Mouse (Mus musculus) midbrain, postnatal 0 days (tissue): Measurements from ENCODE around the gene Man1b1. TPM values are rescaled to one million over a fixed set of nuclear protein-coding genes. Genes with fewer than 3 reads are reported as not detected.

Source experiments
- ATAC-seq: fragments of 200-750 bp; cut with Nextera tagmentation; 2 replicates; pipeline ENCODE4 v1.8.0; 2017; ENCODE audit warnings: moderate number of reproducible peaks, mild to moderate bottlenecking, moderate TSS enrichment, moderate library complexity; ENCODE audit not compliant: low FRiP score
- DNase-seq: peaks from one replicate; pipeline ENCODE4 v3.0.0-alpha.2; 2015; ENCODE audit warnings: low spot score
- H3K27ac ChIP-seq: fragments of 300-500 bp; sonication (generic); 2 replicates; pipeline ENCODE4 v1.5.1; 2014; ENCODE audit warnings: low read depth, mild to moderate bottlenecking, low read length, mixed read lengths
- H3K27me3 ChIP-seq: fragments of 300-500 bp; sonication (generic); 2 replicates; pipeline ENCODE4 v1.6.1; 2014; ENCODE audit warnings: low read length, control low read depth, mixed read lengths; ENCODE audit not compliant: insufficient read depth
- H3K36me3 ChIP-seq: fragments of 300-500 bp; sonication (generic); 2 replicates; pipeline ENCODE4 v1.6.1; 2014; ENCODE audit warnings: low read length, control low read depth, mixed read lengths; ENCODE audit not compliant: insufficient read depth
- H3K4me1 ChIP-seq: fragments of 300-500 bp; sonication (generic); 2 replicates; pipeline ENCODE4 v1.6.1; 2014; ENCODE audit warnings: mild to moderate bottlenecking, control low read depth, antibody characterized with exemption, low read length, mixed read lengths; ENCODE audit not compliant: insufficient read depth
- H3K4me2 ChIP-seq: fragments of 300-500 bp; sonication (generic); 2 replicates; pipeline ENCODE4 v1.6.1; 2014; ENCODE audit warnings: low read depth, mild to moderate bottlenecking, low read length, mixed read lengths; ENCODE audit not compliant: poor library complexity, severe bottlenecking
- H3K4me3 ChIP-seq: fragments of 300-500 bp; sonication (generic); 2 replicates; pipeline ENCODE4 v1.5.1; 2014; ENCODE audit warnings: low read depth, mild to moderate bottlenecking, low read length, moderate library complexity
- H3K9ac ChIP-seq: fragments of 300-500 bp; sonication (generic); replicated peaks from 2 replicates; pipeline ENCODE4 v1.6.1; 2014; ENCODE audit warnings: mild to moderate bottlenecking, low read length, moderate library complexity, mixed read lengths; ENCODE audit not compliant: poor library complexity, severe bottlenecking
- H3K9me3 ChIP-seq: fragments of 300-500 bp; sonication (generic); 2 replicates; pipeline ENCODE4 v1.6.1; 2016; ENCODE audit warnings: low read length, control low read depth
- CTCF ChIP-seq: IDR thresholded peaks from 2 replicates; pipeline ENCODE4 v1.5.1; 2016; ENCODE audit warnings: antibody characterized with exemption, mild to moderate bottlenecking
- WGBS: fragments of 180-500 bp; shearing (Covaris S2); extraction: QIAGEN DNeasy Blood & Tissue Kit; methylation state at CpG from one replicate; pipeline ENCODE4 v1.1.7; 2014; 5-methylcytosine and 5-hydroxymethylcytosine counted together
- polyA plus RNA-seq: library from polyadenylated mRNA; unstranded; fragments of >200 nt; fragmentation: Nextera tagmentation; extraction: Ambion mirVana; gene quantifications from 2 replicates; pipeline ENCODE4 v1.2.1, GENCODE M21; 2015
- total RNA-seq: library from RNA; depleted of rRNA; stranded (reverse); fragments of >200 nt; gene quantifications from 2 replicates; pipeline ENCODE4 v1.2.3, GENCODE M21; 2014

Man1b1 gene
- total and polyA plus RNA-seq, 2 experiments from 2014 or later: 53.1 to 60.0 TPM

DNA sequence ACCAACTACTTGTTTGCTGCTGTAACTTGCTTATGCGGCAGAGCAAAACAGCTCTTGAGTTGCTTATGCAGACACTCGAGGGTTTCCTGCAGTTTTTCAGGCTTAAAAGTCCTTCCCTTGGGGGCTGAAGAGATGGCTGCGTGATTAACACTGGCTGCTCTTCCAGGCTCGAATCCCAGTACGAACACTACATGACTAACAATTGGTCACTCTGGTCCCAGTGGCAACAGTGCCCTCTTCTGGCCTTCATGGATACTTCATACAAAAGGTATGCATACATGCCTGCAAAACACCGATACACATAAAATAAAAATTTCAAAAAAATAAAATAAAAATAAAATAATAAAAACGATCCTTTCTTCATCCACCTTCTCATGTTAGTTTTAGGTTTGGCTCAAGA lies 3.7 kb upstream of the Man1b1 start:
- Histone ChIP-seq H3K4me3 (no peak overlapping the region), H3K9me3 (no peaks in the 10 kb centered on the region), H3K4me1 (peaks cover 4% of the 10 kb centered on the region; the same call in 1 of the 2 replicates), H3K27ac (no peak overlapping the region), H3K36me3 (no peaks in the 10 kb centered on the region), H3K4me2 (no peak overlapping the region), H3K27me3 (no peaks in the 10 kb centered on the region), H3K9ac (no peak overlapping the region)
- 31% methylated on average over 7 of the region's 7 CpGs for WGBS
- ATAC-seq (no peak), DNase-seq (peak; percentile 69)
- peak; percentile 75 for TF ChIP-seq CTCF

DNA sequence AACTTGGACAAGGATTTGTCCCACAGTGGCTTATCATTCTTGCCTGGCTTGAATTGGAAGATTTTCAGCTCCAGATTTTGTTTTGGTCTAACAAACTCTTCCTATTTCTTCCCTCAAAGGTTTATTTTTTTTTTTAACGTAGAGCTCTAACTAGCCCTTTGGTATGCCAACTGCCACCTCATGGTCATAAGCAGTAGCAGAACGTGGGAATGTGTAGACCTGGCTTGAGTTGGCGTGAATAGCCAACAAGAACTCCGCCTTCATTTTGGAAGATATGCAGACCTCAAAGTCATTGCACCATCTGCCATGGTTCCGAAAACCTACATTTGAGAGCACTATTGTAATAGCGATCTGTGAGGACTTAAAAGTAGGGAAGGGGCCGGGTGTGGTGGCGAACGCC lies 668 bp upstream of the Man1b1 start:
- Histone ChIP-seq H3K9ac (no peak overlapping the region), H3K4me3 (peak overlapping the region; percentile 90), H3K36me3 (peaks cover 19% of the 10 kb centered on the region), H3K27ac (no peak overlapping the region), H3K27me3 (no peaks in the 10 kb centered on the region), H3K4me2 (peak overlapping the region; percentile 87), H3K9me3 (no peaks in the 10 kb centered on the region), H3K4me1 (peaks cover 7% of the 10 kb centered on the region; the same call in 1 of the 2 replicates)
- 58% methylated on average over 9 of the region's 9 CpGs for WGBS
- peak; percentile 27; the same call in 1 of the 2 replicates for TF ChIP-seq CTCF
- no peak for DNase-seq
- ATAC-seq: no peak

DNA sequence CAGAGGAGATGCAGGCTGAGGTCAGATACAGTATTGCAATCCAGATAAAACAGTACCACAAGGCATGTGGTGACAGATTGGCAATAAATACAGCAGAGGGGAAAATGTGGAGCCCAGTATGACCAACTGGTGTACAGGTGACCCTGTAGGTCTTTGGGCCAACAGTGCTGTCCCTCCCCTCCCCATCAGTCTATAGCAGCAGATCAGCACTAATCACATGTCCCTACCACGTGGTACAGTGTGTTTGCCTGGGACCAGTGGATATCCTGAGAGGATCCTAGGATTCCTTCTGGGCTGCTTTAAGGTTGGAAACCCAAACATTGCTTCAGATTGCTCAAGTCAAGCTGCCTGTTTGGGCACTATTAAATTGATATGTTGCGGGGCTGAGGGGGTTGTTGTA lies 1.4 kb downstream of the Man1b1 start:
- 91% methylated on average over 2 of the region's 2 CpGs for WGBS

DNA sequence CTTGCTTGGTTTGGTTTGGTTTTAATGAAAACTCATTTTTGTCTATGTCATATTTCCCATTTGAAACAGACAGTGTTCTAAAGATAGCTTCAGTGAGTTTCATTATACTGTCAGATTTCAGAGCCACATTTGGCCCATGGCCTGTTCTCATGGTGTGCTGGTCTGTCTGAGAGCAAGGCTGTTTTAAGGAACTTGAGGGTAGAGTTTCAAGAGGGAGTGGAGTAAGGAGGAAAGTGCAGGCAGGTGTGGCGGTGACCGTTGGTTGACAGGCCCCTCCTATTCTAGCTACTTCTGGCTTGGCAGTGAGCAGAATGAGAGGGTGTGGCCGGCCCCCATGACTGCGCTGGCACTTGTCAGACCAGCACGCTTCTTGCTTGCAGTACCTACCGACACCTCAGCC lies 6.2 kb downstream of the Man1b1 start:
- Histone ChIP-seq H3K4me2 (no peak overlapping the region), H3K27me3 (no peaks in the 10 kb centered on the region), H3K4me3 (no peak overlapping the region), H3K36me3 (peaks cover 63% of the 10 kb centered on the region), H3K9me3 (no peaks in the 10 kb centered on the region), H3K27ac (no peak overlapping the region), H3K9ac (no peak overlapping the region), H3K4me1 (peaks cover 5% of the 10 kb centered on the region; the same call in 1 of the 2 replicates)
- WGBS: 97% methylated on average over 6 of the region's 6 CpGs
- no peak for ATAC-seq
- no peak for TF ChIP-seq CTCF
- DNase-seq: no peak

More for the DNA sequence above, 1.4 kb downstream of the Man1b1 start:
- ATAC-seq (no peak), DNase-seq (no peak)
- no peaks in the 10 kb centered on the region for H3K27me3 ChIP-seq
- no peak overlapping the region for H3K27ac ChIP-seq
- TF ChIP-seq CTCF: no peak
- peak overlapping the region; percentile 84 for H3K9ac ChIP-seq
- H3K4me1 ChIP-seq: peaks cover 7% of the 10 kb centered on the region; the same call in 1 of the 2 replicates
- peak overlapping the region; percentile 87 for H3K4me2 ChIP-seq
- no peaks in the 10 kb centered on the region for H3K9me3 ChIP-seq
- H3K36me3 ChIP-seq: peaks cover 38% of the 10 kb centered on the region
- H3K4me3 ChIP-seq: peak overlapping the region; percentile 90

DNA sequence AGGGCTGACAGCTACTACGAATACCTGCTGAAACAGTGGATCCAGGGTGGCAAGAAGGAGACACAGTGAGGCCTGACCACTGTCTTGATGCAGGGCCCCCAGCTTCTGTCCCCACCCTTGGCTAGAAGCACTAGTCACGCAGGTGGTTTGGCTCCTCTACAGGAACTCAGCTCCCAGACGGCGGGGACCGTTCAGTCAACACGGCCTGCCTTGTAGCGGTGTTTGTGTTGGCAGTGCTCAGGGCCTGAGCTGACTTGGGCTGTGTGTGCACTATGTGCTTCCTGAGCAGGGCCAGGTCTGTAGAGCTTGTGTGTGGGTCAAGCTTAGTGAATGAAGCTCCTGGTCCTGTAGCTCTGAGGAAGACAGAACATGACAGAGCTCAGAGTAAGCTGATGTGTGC lies 16.0 kb downstream of the Man1b1 start:
- no peak overlapping the region for H3K4me3 ChIP-seq
- H3K27ac ChIP-seq: no peak overlapping the region
- no peak overlapping the region for H3K4me2 ChIP-seq
- no peak for TF ChIP-seq CTCF
- H3K4me1 ChIP-seq: no peaks in the 10 kb centered on the region
- no peak for DNase-seq
- peaks cover 81% of the 10 kb centered on the region for H3K36me3 ChIP-seq
- no peak overlapping the region for H3K9ac ChIP-seq
- WGBS: 91% methylated on average over 7 of the region's 7 CpGs
- no peak for ATAC-seq
- no peaks in the 10 kb centered on the region for H3K27me3 ChIP-seq
- no peaks in the 10 kb centered on the region for H3K9me3 ChIP-seq

DNA sequence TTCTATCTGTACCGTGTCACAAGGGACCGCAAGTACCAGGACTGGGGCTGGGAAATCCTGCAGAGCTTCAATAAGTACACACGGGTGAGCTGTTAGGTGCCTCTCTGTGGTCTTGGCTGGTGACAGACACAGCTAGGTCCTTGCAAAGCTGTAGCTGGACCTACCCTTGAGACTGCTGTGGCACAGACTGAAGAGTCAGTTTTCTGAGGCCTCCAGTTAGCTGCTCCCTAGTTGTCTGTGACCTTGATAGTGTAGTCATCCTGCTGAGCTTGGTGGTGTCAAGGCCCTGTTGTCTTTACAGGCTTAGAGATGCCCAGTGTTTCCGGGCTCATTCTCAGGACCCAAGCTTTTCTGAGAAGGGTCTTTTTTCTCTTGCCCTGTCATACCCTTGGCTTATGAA lies 17.4 kb downstream of the Man1b1 start:
- DNase-seq (no peak), ATAC-seq (no peak)
- no peak for TF ChIP-seq CTCF
- Histone ChIP-seq H3K36me3 (peaks cover 73% of the 10 kb centered on the region), H3K4me1 (no peaks in the 10 kb centered on the region), H3K27me3 (no peaks in the 10 kb centered on the region), H3K27ac (no peak overlapping the region), H3K4me3 (no peak overlapping the region), H3K4me2 (no peak overlapping the region), H3K9me3 (no peaks in the 10 kb centered on the region), H3K9ac (no peak overlapping the region)
- WGBS: 94% methylated on average over 4 of the region's 4 CpGs
